Mouse (Mus musculus) small intestine, adult 2 months (tissue): ENCODE measurements around the gene Ak1.

Experiments
- CTCF ChIP-seq: fragments of 200-500 bp; IDR thresholded peaks from 2 replicates; pipeline ENCODE4 v1.5.1; 2012; ENCODE audit warnings: low read depth, mild to moderate bottlenecking, control low read depth, inconsistent platforms, low read length, moderate library complexity, mixed read lengths; ENCODE audit not compliant: insufficient replicate concordance, insufficient read length; ENCODE audit errors: extremely low read depth
- POLR2A ChIP-seq: fragments of 200-500 bp; IDR thresholded peaks from 2 replicates; pipeline ENCODE4 v1.6.1; 2012; ENCODE audit warnings: low read depth, mild to moderate bottlenecking, control low read depth, inconsistent platforms, low read length, moderate library complexity

GRCm38 (mm10) chr2:32636617-32637016, 15.1 kb downstream of the Ak1 start:
- no peak for TF ChIP-seq POLR2A
- no peak for TF ChIP-seq CTCF
